Mouse (Mus musculus) olfactory bulb, adult 2 months (tissue): ENCODE data around the gene Gnb1. TPM values are rescaled to one million over a fixed set of nuclear protein-coding genes. Genes with fewer than 3 reads are reported as not detected.

Experiments
- H3K27ac ChIP-seq: fragments of 200-500 bp; 2 replicates; pipeline ENCODE4 v1.5.1; 2012; ENCODE audit warnings: low read depth, low read length; ENCODE audit not compliant: insufficient read depth
- H3K4me1 ChIP-seq: fragments of 200-500 bp; 2 replicates; pipeline ENCODE4 v1.6.1; 2012; ENCODE audit warnings: low read length; ENCODE audit not compliant: control insufficient read depth, insufficient read depth
- H3K4me3 ChIP-seq: fragments of 200-500 bp; 2 replicates; pipeline ENCODE4 v1.5.1; 2012; ENCODE audit warnings: mild to moderate bottlenecking, low read depth, low read length, moderate library complexity; ENCODE audit not compliant: insufficient read depth
- CTCF ChIP-seq: fragments of 200-500 bp; IDR thresholded peaks from 2 replicates; pipeline ENCODE4 v1.5.1; 2012; ENCODE audit warnings: low read depth, mild to moderate bottlenecking, low read length, moderate library complexity; ENCODE audit not compliant: insufficient read depth
- POLR2A ChIP-seq: fragments of 200-500 bp; IDR thresholded peaks from 2 replicates; pipeline ENCODE4 v1.6.1; 2012; ENCODE audit warnings: mild to moderate bottlenecking, low read depth, low read length, moderate library complexity; ENCODE audit not compliant: insufficient read depth
- WGBS: fragments of 180-500 bp; shearing (Covaris S2); methylation state at CpG from one replicate; pipeline ENCODE4 v1.1.7; 2018; 5-methylcytosine and 5-hydroxymethylcytosine counted together
- polyA plus RNA-seq: library from polyadenylated mRNA; stranded (reverse); fragments of >200 nt; gene quantifications from 2 replicates; pipeline ENCODE4 v1.2.4, GENCODE M21; 2012; ENCODE audit warnings: low replicate concordance; ENCODE audit not compliant: missing spikeins, insufficient read depth, insufficient read length

The Gnb1 gene
- polyA plus RNA-seq: 260 and 372 TPM in 2 replicates

- peaks cover 9% of the 10 kb centered on the region; the same call in 1 of the 2 replicates for H3K4me1 ChIP-seq
- under 1% methylated on average over 46 of the region's 60 CpGs for WGBS
- TF ChIP-seq CTCF: no peak
- TF ChIP-seq POLR2A: peak; percentile 36; the same call in 1 of the 2 replicates
- H3K27ac ChIP-seq: peak within 1 kb of the TSS; percentile 93
- H3K4me3 ChIP-seq: peak within 1 kb of the TSS; percentile 97
Measured at GRCm38 (mm10) chr4:155490990-155491504, at the start of gene Gnb1. TSS of gene Gnb1 (plus strand) at chr4:155491361.

GRCm38 (mm10) chr4:155442808-155443207, 48.4 kb upstream of the Gnb1 start:
- H3K4me1 ChIP-seq: no peaks in the 10 kb centered on the region
- TF ChIP-seq POLR2A (no peak), CTCF (no peak)
- 78% methylated on average over 3 of the region's 3 CpGs for WGBS
- no peak overlapping the region for H3K4me3 ChIP-seq
- H3K27ac ChIP-seq: no peak overlapping the region

GRCm38 (mm10) chr4:155451597-155451996, 39.6 kb upstream of the Gnb1 start:
- 38% methylated on average over 10 of the region's 10 CpGs for WGBS
- H3K27ac ChIP-seq: no peak overlapping the region
- no peaks in the 10 kb centered on the region for H3K4me1 ChIP-seq
- TF ChIP-seq CTCF: no peak
- TF ChIP-seq POLR2A: no peak
- no peak overlapping the region for H3K4me3 ChIP-seq

- 86% methylated on average over 5 of the region's 5 CpGs for WGBS
- Histone ChIP-seq H3K4me3 (no peak overlapping the region), H3K4me1 (no peaks in the 10 kb centered on the region), H3K27ac (no peak overlapping the region)
- TF ChIP-seq CTCF: no peak
Measured at GRCm38 (mm10) chr4:155458575-155458974, 32.6 kb upstream of the Gnb1 start.

- TF ChIP-seq CTCF (no peak), POLR2A (no peak)
- Histone ChIP-seq H3K4me3 (no peak overlapping the region), H3K4me1 (no peaks in the 10 kb centered on the region), H3K27ac (no peak overlapping the region)
- 87% methylated on average over 13 of the region's 13 CpGs for WGBS
Measured at GRCm38 (mm10) chr4:155463050-155463449, 28.1 kb upstream of the Gnb1 start.

- TF ChIP-seq POLR2A: no peak
- no peak for TF ChIP-seq CTCF
- Histone ChIP-seq H3K4me3 (no peak overlapping the region), H3K4me1 (no peaks in the 10 kb centered on the region), H3K27ac (no peak overlapping the region)
- 86% methylated on average over 6 of the region's 6 CpGs for WGBS
Measured at GRCm38 (mm10) chr4:155463611-155464010, 27.6 kb upstream of the Gnb1 start.

GRCm38 (mm10) chr4:155464061-155464460, 27.1 kb upstream of the Gnb1 start:
- no peak for TF ChIP-seq POLR2A
- no peak for TF ChIP-seq CTCF
- no peak overlapping the region for H3K27ac ChIP-seq
- H3K4me1 ChIP-seq: peaks cover 3% of the 10 kb centered on the region
- WGBS: 87% methylated on average over 4 of the region's 4 CpGs
- H3K4me3 ChIP-seq: no peak overlapping the region

GRCm38 (mm10) chr4:155465607-155466006, 25.6 kb upstream of the Gnb1 start:
- TF ChIP-seq CTCF (no peak), POLR2A (no peak)
- no peak overlapping the region for H3K27ac ChIP-seq
- peaks cover 8% of the 10 kb centered on the region for H3K4me1 ChIP-seq
- WGBS: 85% methylated on average over 6 of the region's 6 CpGs
- no peak overlapping the region for H3K4me3 ChIP-seq

- 87% methylated on average over 5 of the region's 5 CpGs for WGBS
- no peak for TF ChIP-seq CTCF
- TF ChIP-seq POLR2A: no peak
- no peak overlapping the region for H3K4me3 ChIP-seq
- H3K4me1 ChIP-seq: peaks cover 8% of the 10 kb centered on the region
- H3K27ac ChIP-seq: no peak overlapping the region
Measured at GRCm38 (mm10) chr4:155466080-155466479, 25.1 kb upstream of the Gnb1 start.

- Histone ChIP-seq H3K4me3 (no peak overlapping the region), H3K27ac (no peak overlapping the region), H3K4me1 (peaks cover 8% of the 10 kb centered on the region)
- no peak for TF ChIP-seq POLR2A
- TF ChIP-seq CTCF: no peak
- WGBS: 87% methylated on average over 13 of the region's 13 CpGs
Measured at GRCm38 (mm10) chr4:155467237-155468010, 23.7 kb upstream of the Gnb1 start.
